Mouse (Mus musculus) thymus, adult 2 months (tissue): Measurements from ENCODE around the gene Ltbp1.

Experiments used
- CTCF ChIP-seq: fragments of 200-500 bp; IDR thresholded peaks from 2 replicates; pipeline ENCODE4 v1.5.1; 2012; ENCODE audit warnings: mild to moderate bottlenecking, control low read depth, low read length, moderate library complexity, borderline replicate concordance; ENCODE audit not compliant: control insufficient read depth, poor library complexity, insufficient read depth; ENCODE audit errors: extremely low read depth
- POLR2A ChIP-seq: fragments of 200-500 bp; IDR thresholded peaks from 2 replicates; pipeline ENCODE4 v1.6.1; 2012; ENCODE audit warnings: mild to moderate bottlenecking, low read length, control low read depth, moderate library complexity; ENCODE audit not compliant: control insufficient read depth, poor library complexity, insufficient read depth; ENCODE audit errors: extremely low read depth

DNA sequence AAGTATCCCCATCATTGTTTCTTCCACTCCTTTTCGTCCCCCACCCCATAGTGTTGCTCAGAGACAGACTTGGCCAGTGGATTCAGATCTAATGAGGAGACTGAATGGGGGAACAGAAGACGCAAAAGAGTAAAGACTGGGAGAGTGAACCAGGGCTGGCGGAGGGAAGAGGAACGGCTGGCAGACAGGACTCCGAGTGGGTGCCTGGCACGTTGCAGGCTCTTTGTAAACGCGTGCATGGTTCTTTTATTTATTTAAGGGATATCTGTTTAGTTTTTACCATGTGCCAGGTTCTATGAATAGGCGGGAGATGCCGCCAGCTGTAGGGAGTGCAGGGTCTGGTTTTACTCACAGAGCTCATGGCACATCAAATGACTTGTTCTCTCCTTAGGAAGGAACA, 8.5 kb downstream of the Ltbp1 start:
- no peak for TF ChIP-seq POLR2A
- no peak for TF ChIP-seq CTCF
